Mouse (Mus musculus) NIH3T3 (cell line): Measurements from ENCODE around the gene Grin3a.

Experiments
- DNase-seq: peaks from one replicate; pipeline ENCODE4 v3.0.0-alpha.2; 2012; ENCODE audit warnings: low read depth

Gene Grin3a

DNA sequence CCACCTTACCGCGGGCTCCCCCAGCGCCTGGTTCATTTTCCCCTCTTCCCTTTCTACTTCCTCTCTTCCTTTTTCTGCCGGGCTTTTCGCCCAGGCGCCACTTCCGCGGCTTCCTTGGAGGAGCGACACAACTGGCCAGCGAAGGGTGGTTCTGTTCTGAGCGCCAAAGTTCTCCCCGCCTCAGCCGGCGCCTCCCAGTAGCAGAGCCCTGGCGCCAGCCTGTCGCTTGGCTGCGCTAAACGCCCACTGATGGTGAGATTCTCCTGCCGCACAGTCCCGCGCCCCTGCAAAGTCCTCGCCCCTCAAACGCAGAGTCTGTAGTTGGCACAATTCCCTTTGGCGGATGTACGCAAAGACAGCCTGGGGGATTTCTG, at the start of gene Grin3a:
Gene Grin3a, minus strand, starts transcription at position 133 of the 374 bp plus-strand sequence.
- no peak for DNase-seq

- no peak for DNase-seq
These were observed 46.3 kb upstream of the Grin3a start for GRCm38 (mm10) chr4:49891835-49892301.

DNA sequence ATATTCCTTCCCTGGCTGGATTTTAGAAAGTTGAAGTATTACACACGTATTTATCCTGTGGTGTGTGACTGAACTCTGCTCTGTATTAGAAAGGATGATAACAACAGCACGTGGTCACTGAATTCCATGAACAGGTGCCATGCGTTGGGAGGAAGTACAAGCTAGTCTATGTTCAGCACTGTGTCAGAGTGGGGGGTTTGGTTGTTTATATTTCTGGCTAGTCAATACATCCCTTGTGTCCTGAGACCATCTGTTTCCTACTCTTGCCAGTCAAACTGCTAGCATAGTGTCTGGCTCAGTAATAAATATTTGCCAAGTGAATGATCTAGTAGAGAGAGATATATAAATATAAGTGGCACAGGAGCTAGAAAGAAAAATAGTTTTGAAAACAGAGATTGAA, 31.5 kb upstream of the Grin3a start:
- DNase-seq: no peak

DNA sequence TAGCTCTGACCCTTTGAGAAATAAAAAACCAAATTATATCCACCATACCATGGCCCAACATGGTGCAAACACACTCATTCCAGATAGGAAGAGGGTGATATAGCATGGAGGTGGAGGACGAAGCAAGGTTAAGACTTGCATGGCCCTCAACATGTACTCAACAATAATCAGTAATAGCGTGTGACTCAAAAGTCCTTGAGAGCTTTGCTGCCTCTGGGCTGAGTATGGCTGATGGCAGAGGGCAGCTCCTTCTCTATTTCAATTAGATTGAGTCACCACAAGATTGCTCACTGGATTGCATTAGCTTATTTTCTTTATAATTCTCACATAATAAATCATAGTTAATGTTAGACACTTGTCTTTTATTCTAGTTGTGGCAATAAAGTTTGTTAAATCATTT, 15.1 kb upstream of the Grin3a start:
- DNase-seq: no peak

- no peak for DNase-seq
These were observed 524 bp downstream of the Grin3a start for GRCm38 (mm10) chr4:49844828-49845611.

DNA sequence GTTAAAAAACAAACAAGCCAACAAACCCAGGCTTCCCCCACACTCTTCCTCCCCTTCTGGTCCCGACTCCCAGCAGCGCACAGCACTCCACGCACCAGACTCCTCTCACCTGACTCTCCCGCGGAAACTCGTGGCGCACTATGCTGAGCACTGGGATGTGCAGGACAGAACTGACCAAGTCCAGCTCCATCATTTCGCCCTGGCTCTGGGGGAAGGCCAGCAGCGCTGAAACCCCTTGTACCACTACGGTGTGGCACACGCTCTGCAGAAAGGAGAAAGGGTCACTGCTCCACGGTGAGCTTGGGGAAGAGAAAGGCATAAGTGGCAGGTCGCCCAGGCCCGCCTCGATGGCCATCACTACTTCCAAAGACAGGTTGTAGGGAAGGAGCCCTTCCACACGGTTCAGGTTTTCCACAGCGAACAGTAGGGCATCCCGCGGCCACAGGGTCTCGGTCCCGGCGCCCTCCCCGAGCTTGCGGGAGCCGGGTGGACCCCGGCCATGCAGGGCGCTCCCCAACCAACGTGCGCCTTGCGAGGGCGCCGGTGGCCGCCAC, 1.2 kb downstream of the Grin3a start:
- DNase-seq: no peak

GRCm38 (mm10) chr4:49843787-49844186, 1.8 kb downstream of the Grin3a start:
- no peak for DNase-seq

GRCm38 (mm10) chr4:49832035-49832434, 13.5 kb downstream of the Grin3a start:
- DNase-seq: no peak

- no peak for DNase-seq
These were observed 31.7 kb downstream of the Grin3a start for GRCm38 (mm10) chr4:49813852-49814251.

DNA sequence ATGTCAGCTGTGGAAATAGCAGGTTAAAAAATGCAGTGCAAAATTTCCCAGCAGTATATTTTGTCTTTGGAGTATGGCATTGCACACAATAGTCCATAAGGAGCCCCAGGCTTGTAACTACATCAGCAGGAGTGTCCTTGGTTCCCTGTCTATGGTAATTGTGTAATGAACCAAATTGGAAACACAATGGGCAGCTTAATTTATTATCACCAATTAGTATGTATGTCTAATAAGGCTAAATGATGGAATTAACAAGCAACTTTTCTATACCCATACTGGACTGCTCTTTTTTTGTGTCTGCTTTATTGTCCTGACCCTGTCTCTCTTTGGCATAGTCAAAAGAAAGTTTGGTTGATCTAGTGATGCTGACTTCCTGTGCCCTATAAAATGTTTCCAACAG, 38.8 kb downstream of the Grin3a start:
- no peak for DNase-seq

DNA sequence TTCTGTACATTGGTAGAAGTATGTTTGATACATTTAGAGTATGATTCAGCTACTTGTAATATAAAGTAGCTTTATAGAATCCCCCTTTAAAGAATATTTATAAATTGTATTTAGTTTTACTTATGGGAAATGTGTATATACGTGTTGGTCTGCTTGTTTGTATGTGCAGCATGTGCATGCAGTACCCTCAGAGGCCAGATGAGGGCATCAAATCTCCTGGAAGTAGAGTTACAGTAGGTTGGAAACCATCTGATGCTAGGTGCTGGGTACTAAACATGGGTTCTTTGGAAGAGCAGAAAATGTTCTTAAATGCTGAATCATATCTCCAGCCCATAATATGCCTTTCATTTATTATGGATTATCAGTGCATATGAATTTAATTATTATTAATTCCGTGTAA, 46.2 kb downstream of the Grin3a start:
- DNase-seq: no peak

- DNase-seq: no peak
These were observed 56.6 kb downstream of the Grin3a start for GRCm38 (mm10) chr4:49788971-49789370.

- DNase-seq: no peak
These were observed 102.7 kb downstream of the Grin3a start for GRCm38 (mm10) chr4:49742847-49743246.

DNA sequence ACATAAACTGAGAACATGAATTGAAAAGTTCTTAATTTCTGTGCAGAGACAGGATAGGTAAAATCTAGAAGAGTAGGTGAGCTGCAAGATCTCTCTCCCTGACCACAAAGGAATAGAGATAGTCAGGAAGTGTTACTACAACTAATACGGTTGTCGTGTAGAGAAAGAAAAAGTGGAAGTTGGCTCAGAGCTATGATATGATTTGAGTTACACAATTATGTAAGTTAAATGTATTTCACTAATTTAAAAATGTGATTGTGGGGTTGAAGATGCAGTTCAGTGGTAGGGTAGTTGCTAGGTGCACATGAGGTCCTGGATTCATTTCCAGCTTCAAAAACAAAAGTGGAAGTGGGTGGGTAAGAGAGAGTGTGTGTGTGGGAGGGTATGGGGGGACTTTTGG, 103.6 kb downstream of the Grin3a start:
- no peak for DNase-seq

GRCm38 (mm10) chr4:49740796-49741766, 104.5 kb downstream of the Grin3a start:
- DNase-seq: no peak

GRCm38 (mm10) chr4:49739561-49739960, 106.0 kb downstream of the Grin3a start:
- no peak for DNase-seq

GRCm38 (mm10) chr4:49729326-49729725, 116.2 kb downstream of the Grin3a start:
- no peak for DNase-seq

- DNase-seq: no peak
These were observed 121.6 kb downstream of the Grin3a start for GRCm38 (mm10) chr4:49723908-49724307.

DNA sequence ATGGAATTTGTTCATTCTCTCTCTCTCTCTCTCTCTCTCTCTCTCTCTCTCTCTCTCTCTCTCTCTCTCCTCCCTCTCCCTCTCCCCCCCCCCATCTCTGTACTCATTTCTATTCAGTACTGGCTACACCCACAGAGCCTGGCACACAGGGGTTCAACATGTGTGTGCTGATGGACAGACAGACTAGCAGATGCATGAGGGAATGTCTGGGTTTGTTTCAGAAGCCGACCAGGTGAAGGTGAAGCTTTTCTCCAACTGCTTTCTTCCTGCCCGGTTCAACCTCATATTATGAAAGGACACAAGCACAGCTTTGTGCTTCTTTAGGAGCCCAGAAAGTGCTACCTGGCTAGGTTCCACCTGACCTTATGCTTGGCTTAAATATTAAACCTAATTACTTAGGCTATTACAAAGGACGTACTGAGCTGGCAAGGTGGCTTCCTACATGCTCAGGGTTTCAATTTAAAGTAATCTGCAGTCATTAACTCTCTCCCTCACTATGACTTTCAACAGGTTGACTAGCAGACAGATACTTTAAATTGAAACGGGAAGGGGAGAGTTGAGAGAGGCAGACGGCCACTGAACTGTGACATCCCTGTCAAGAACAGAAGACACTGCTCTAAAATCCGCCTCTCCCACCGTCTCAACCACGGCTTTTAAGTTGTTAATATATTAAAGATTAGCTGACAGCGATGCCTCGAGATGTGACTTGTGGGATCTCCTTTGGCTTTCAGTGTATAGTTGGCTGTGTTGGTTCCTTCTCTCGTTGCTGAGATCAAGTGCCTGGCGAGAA, 153.9 kb downstream of the Grin3a start:
- no peak for DNase-seq

GRCm38 (mm10) chr4:49688594-49689288, 156.8 kb downstream of the Grin3a start:
- peak; percentile 78 for DNase-seq

- DNase-seq: no peak
These were observed 163.7 kb downstream of the Grin3a start, which contains the start of gene Ppp3r2 for GRCm38 (mm10) chr4:49681812-49682211. TSS of gene Ppp3r2 (minus strand) at chr4:49682024.
